Mouse (Mus musculus) spleen, postnatal 0 days (tissue): ENCODE results near the gene Olfr722. TPM values are rescaled to one million over a fixed set of nuclear protein-coding genes. Genes with fewer than 3 reads are reported as not detected.

Source experiments
- polyA plus RNA-seq: library from polyadenylated mRNA; unstranded; fragments of >200 nt; fragmentation: Nextera tagmentation; extraction: Ambion mirVana; gene quantifications from 2 replicates; pipeline ENCODE4 v1.2.1, GENCODE M21; 2015

Gene Olfr722
- polyA plus RNA-seq, result not detected in 2 replicates

DNA sequence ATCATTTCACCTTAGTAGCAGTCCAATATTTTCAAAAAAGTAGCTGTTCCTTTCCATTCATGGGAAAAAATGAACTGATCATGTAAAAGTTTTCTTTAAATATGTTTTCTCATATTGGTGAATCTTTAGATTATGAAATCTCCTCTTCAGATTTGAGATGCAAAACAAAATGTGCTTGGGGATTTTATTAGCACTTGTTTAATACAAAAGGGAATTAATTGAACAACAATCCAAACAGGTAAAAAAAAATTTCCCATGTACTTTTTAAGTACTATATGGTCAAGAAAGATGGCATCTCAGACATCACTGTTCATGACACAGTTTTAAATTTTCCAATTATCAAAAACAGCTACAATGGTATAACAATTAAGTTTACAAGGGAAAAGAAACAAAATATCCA, at the start of gene Olfr722:
Gene Olfr722 (minus strand): TSS at position 101 of the 400 bp plus-strand sequence.

DNA sequence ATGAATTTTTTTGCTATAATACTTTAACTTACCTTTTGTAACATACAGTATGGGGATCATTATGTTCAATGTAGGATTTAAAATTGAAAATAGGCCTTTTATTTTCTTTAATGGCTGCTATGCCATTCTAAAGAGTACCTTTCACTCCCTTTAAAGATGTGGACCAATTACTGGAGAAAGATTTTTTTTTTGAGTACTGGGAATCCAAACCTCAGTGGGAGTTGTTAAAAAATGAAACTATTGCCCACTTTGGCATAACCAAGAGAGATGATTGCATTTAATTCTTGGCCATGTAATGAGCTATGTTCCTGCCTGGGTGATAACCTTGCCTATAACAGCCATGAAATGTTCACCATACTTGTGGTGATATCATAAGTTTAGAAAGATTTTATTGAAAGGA, 29.9 kb upstream of the Olfr722 start, which contains the start of gene Olfr723:
Gene Olfr723 (minus strand): TSS at position 101 of the 400 bp plus-strand sequence.

Other genes starting within 250 kb of the Olfr722 start
- 0.83 and 1.5 TPM in 2 replicates for gene Armh4, start 118.6 kb downstream of the Olfr722 start, polyA plus RNA-seq
- gene Olfr723, start 29.8 kb upstream of the Olfr722 start, polyA plus RNA-seq, result not detected in 2 replicates
- not detected in 2 replicates for gene Olfr724, start 61.3 kb upstream of the Olfr722 start, polyA plus RNA-seq
- gene Olfr725, start 138.4 kb upstream of the Olfr722 start, polyA plus RNA-seq, result not detected in 2 replicates
- gene Olfr726, start 189.0 kb upstream of the Olfr722 start, polyA plus RNA-seq, result not detected in 2 replicates
- gene Olfr727, start 221.2 kb upstream of the Olfr722 start, polyA plus RNA-seq, result not detected in 2 replicates
- not detected in 2 replicates for gene Olfr728, start 240.7 kb upstream of the Olfr722 start, polyA plus RNA-seq